Mouse (Mus musculus): Measurements from ENCODE around the gene Cand2.

GRCm38 (mm10) chr6:115845006-115845405 is 70.7 kb downstream of the Cand2 start:
- TF ChIP-seq POLR2A (IDR thresholded peaks at IDR 0.05; ENCODE audit: extremely low read depth, insufficient read depth, low read length) (no peak), CTCF (IDR thresholded peaks at IDR 0.05; ENCODE audit: extremely low read depth, insufficient read depth, low read length) (no peak)

Measured in cortical plate, adult 2 months (tissue).